Mouse (Mus musculus): ENCODE data around the gene Frrs1. TPM values are rescaled to one million over a fixed set of nuclear protein-coding genes. Genes with fewer than 3 reads are reported as not detected.

Gene Frrs1
- polyA plus RNA-seq, 1 experiment from 2014 or later, result 22.5 TPM

DNA sequence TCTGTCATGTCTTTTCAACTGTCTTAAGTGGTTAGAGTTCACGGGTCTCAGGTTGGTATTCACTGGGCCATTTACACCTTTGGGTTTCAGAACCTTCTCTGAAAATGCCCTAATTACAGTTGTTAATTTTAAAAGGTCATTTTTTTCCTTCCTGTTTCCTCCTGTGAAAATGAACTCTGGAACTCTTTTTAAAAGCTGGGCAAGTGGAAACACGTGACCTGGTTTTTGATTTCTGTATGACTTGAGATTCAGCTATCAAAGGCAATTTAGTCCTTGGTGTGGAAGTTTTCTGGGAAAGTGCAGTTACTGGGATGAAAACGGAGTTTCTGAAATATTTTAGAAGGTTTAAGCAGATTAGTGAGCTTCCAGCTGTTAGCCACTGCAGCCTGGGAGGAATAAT, 11.1 kb downstream of the Frrs1 start:
- Histone ChIP-seq H3K4me3 (no peak overlapping the region), H3K9ac (no peak overlapping the region), H3K9me3 (replicated peaks) (no peaks in the 10 kb centered on the region), H3K4me1 (replicated peaks) (no peaks in the 10 kb centered on the region; the same call in 1 of the 2 replicates), H3K4me2 (no peak overlapping the region), H3K36me3 (peaks cover 12% of the 10 kb centered on the region; the same call in 1 of the 2 replicates), H3K27ac (ENCODE audit: poor library complexity, severe bottlenecking) (no peak overlapping the region), H3K27me3 (replicated peaks) (no peaks in the 10 kb centered on the region)
- 71% methylated on average over 3 of the region's 3 CpGs for WGBS
- ATAC-seq (ENCODE audit: insufficient number of reproducible peaks, low FRiP score), result no peak

DNA sequence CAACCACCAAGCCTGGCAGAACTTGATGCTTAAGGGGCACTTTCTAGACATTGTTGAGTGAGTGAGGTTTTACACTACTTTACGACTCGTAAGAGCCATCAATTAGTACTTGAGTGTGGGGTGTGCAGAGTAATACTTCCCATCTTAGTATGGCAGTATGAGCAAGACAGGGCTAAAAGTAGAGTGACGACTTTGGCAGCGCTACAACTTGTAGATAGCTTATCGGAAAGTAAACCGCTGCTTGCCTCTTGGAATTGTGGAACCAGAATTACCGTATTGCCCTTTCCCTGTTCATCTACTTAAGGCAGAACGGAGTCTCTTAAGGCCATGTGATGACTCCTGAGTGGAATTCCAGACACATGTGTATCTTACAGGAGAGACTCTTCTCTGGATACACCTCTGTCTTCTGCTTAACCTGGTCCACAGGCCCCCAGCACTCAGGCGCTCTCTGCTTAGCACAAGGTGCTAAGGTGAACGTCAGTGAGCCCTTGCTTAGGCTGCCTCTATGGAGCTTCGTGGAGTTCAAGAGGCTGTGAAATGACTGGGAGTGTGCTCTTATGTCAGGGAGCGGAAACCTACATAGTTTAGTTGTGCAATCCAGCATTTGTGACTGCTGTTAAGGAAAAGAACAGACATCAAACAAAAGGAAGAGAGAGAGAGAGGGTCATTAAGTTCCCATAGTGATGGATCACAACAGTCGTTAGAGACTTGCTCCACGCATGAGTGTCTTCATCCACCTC, 23.1 kb downstream of the Frrs1 start:
- Histone ChIP-seq H3K4me2 (no peak overlapping the region), H3K9ac (no peak overlapping the region), H3K27ac (ENCODE audit: poor library complexity, severe bottlenecking) (no peak overlapping the region), H3K9me3 (replicated peaks) (no peaks in the 10 kb centered on the region), H3K4me3 (no peak overlapping the region), H3K27me3 (replicated peaks) (no peaks in the 10 kb centered on the region), H3K4me1 (replicated peaks) (no peaks in the 10 kb centered on the region; the same call in 1 of the 2 replicates), H3K36me3 (peaks cover 58% of the 10 kb centered on the region)
- no peak for ATAC-seq (ENCODE audit: insufficient number of reproducible peaks, low FRiP score)
- 69% methylated on average over 14 of the region's 14 CpGs for WGBS

DNA sequence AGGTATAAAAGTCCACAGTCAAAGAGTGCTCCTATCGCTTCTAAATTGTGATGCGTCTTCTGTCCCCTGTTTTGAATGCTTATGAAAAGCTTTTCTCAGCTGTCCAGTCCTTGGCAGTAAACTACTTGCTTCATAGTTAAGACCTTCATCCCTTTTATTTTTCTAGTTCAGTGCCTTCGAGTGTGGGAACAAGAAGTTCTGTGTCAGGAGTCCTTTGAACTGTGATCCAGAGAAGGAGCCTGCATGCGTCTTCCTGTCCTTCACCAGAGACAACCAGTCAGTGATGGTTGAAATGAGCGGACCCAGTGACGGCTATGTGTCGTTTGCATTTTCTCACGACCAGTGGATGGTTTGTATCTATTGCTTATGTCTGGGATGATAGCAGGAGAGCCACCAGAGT, 25.7 kb downstream of the Frrs1 start:
- no peaks in the 10 kb centered on the region for H3K9me3 ChIP-seq (replicated peaks)
- no peaks in the 10 kb centered on the region for H3K27me3 ChIP-seq (replicated peaks)
- H3K9ac ChIP-seq, result no peak overlapping the region
- no peak for ATAC-seq (ENCODE audit: insufficient number of reproducible peaks, low FRiP score)
- no peak overlapping the region for H3K4me2 ChIP-seq
- no peaks in the 10 kb centered on the region; the same call in 1 of the 2 replicates for H3K4me1 ChIP-seq (replicated peaks)
- 87% methylated on average over 8 of the region's 8 CpGs for WGBS
- no peak overlapping the region for H3K4me3 ChIP-seq
- H3K36me3 ChIP-seq, result peaks cover 61% of the 10 kb centered on the region
- no peak overlapping the region for H3K27ac ChIP-seq (ENCODE audit: poor library complexity, severe bottlenecking)

DNA sequence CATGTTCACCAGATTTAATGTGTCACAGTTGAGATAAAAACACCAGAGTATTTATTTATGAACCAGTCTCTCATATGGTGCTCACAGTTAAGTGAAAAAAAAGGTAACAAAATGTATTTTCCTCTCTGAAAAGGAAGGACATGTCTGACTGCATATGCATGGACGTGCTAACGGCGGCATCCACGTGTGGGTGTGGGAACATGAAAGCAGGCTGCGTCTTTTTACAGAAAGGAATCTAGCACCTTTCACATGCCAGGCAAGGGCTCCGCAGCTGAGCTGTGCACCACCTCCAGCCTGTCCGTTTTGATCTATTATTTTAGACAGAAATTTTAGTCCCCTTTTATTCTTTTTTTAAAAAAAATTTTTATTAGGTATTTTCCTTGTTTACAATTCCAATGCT, 30.1 kb downstream of the Frrs1 start:
- no peak overlapping the region for H3K9ac ChIP-seq
- WGBS, result 78% methylated on average over 7 of the region's 7 CpGs
- peaks cover 42% of the 10 kb centered on the region for H3K36me3 ChIP-seq
- H3K9me3 ChIP-seq (replicated peaks), result no peaks in the 10 kb centered on the region
- no peaks in the 10 kb centered on the region for H3K4me1 ChIP-seq (replicated peaks)
- ATAC-seq (ENCODE audit: insufficient number of reproducible peaks, low FRiP score), result no peak
- no peak overlapping the region for H3K27ac ChIP-seq (ENCODE audit: poor library complexity, severe bottlenecking)
- H3K4me3 ChIP-seq, result no peak overlapping the region
- H3K4me2 ChIP-seq, result no peak overlapping the region
- no peaks in the 10 kb centered on the region for H3K27me3 ChIP-seq (replicated peaks)

DNA sequence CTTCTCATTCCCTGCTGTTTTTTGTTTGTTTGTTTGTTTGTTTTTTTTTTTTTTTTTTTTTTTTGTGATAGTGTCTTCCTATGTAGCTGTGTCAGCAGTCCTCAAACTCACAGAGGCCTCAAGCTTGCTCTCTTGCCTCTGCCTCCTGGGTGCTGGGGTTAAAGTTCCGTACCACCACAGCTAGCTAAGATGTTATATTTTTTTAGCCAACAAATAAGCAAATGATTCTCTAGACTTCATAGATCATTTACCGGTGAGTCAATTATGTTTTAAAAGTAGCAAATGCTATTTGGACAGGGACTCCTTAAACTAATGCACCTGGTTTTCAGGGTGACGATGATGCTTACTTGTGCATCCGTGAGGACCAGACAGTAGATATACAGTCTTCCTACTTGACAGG, 31.3 kb downstream of the Frrs1 start:
- Histone ChIP-seq H3K4me1 (replicated peaks) (no peaks in the 10 kb centered on the region), H3K36me3 (peaks cover 33% of the 10 kb centered on the region), H3K9ac (no peak overlapping the region), H3K27me3 (replicated peaks) (no peaks in the 10 kb centered on the region), H3K27ac (ENCODE audit: poor library complexity, severe bottlenecking) (no peak overlapping the region), H3K4me3 (no peak overlapping the region), H3K4me2 (no peak overlapping the region), H3K9me3 (replicated peaks) (no peaks in the 10 kb centered on the region)
- no peak for ATAC-seq (ENCODE audit: insufficient number of reproducible peaks, low FRiP score)
- WGBS, result 94% methylated on average over 4 of the region's 4 CpGs

DNA sequence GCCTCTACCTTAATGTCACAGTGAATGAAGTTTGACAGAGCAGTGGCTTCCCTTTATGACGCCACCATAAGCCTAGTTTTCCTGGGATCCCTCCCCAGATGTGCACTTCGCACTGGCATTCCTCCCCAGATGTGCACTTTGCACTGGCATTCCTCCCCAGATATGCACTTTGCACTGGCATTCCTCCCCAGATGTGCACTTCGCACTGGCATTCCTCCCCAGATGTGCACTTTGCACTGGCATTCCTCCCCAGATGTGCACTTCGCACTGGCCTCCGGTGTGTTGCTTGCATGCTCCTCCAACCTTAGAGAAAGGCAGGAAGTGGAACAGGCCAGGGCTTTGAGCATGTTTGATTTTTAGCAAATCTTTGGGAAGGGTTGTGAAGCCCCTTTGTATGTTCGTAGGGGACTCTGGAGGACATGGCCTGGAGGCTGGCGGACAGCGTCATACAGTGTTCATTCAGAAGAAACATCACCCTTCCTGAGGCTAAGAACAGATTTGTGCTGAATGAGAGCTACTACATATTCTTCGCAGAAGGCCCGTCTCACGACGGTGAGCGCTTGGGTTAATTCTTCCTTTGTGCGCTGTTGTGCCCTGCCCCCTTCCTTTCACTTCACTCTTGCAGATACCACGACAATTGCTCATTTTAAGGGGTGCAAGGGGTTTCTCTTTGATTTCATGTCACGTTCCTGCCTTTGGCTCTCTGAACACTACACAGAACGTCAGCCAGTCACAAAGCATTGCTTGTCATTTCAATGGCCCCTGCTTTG, 32.4 kb downstream of the Frrs1 start:
- H3K4me2 ChIP-seq, result no peak overlapping the region

DNA sequence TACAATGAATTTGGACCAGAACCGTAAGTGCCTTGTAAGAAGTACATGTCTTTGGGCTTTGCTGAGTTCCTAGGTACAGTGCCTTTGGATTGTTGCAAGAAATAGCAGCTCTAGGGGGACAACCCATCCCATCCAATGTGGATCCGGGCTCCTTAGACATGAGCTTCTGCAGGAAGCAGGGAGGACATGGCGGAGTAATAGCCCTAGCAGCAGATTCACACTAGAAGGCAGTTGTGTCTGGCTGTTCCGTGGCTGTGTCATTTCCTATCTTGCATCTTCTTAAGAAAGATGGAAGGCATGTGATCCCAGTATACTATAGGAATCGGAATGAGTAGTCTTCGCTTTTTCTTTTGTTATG, 32.9 kb downstream of the Frrs1 start:
- Histone ChIP-seq H3K4me3 (no peak overlapping the region), H3K36me3 (peaks cover 31% of the 10 kb centered on the region), H3K9ac (no peak overlapping the region), H3K27ac (ENCODE audit: poor library complexity, severe bottlenecking) (no peak overlapping the region), H3K27me3 (replicated peaks) (no peaks in the 10 kb centered on the region), H3K4me1 (replicated peaks) (no peaks in the 10 kb centered on the region), H3K9me3 (replicated peaks) (no peaks in the 10 kb centered on the region), H3K4me2 (no peak overlapping the region)
- ATAC-seq (ENCODE audit: insufficient number of reproducible peaks, low FRiP score), result no peak
- 92% methylated on average over 6 of the region's 6 CpGs for WGBS

More for the DNA sequence above, 32.4 kb downstream of the Frrs1 start:
- no peak overlapping the region for H3K27ac ChIP-seq (ENCODE audit: poor library complexity, severe bottlenecking)
- ATAC-seq (ENCODE audit: insufficient number of reproducible peaks, low FRiP score), result no peak
- H3K4me1 ChIP-seq (replicated peaks), result no peaks in the 10 kb centered on the region
- WGBS, result 88% methylated on average over 17 of the region's 17 CpGs
- H3K4me3 ChIP-seq, result no peak overlapping the region
- H3K9ac ChIP-seq, result no peak overlapping the region
- H3K36me3 ChIP-seq, result peaks cover 25% of the 10 kb centered on the region
- no peaks in the 10 kb centered on the region for H3K27me3 ChIP-seq (replicated peaks)
- no peaks in the 10 kb centered on the region for H3K9me3 ChIP-seq (replicated peaks)

DNA sequence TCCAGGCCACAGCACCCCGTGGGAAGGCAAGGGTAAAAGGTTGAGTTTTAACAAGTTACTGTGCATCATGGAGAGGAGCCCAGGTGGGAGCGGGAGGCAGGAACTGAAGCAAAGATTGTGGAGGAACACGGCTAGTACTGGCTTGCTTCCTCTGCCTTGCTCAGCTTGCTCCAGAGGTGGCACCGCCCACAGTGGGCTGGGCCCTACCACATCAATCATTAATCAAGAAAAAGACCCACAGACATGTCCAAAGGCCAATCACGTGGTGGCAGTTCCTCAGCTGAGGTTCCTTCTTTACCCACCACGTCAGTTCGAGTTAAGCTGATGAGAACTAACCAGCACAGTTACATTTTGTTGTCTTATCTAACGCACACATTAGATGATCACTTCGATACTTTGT, 33.6 kb downstream of the Frrs1 start:
- H3K27ac ChIP-seq (ENCODE audit: poor library complexity, severe bottlenecking), result no peak overlapping the region
- no peak overlapping the region for H3K4me2 ChIP-seq
- H3K4me3 ChIP-seq, result no peak overlapping the region
- no peaks in the 10 kb centered on the region for H3K9me3 ChIP-seq (replicated peaks)
- H3K36me3 ChIP-seq, result peaks cover 35% of the 10 kb centered on the region
- WGBS, result 80% methylated on average over 9 of the region's 9 CpGs
- H3K27me3 ChIP-seq (replicated peaks), result no peaks in the 10 kb centered on the region
- H3K4me1 ChIP-seq (replicated peaks), result no peaks in the 10 kb centered on the region
- no peak overlapping the region for H3K9ac ChIP-seq
- ATAC-seq (ENCODE audit: insufficient number of reproducible peaks, low FRiP score), result no peak

DNA sequence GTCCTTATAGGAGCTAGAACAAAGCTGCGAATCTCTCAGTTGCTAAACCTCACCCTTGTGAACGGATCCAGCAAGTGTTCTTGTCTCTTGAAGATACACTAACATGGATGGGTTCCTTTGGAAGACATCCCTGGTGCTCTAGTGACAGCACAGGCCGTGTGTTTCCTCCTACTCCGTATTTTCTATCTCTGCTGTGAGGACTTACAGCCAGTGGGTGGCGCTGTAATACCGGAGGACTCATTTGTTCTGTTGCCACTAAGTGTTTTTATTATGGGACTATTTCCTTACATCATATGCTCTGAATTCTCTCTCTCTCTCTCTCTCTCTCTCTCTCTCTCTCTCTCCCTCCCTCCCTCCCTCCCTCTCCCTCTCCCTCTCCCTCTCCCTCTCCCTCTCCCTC, 44.9 kb downstream of the Frrs1 start:
- 32% methylated on average over 6 of the region's 6 CpGs for WGBS
- Histone ChIP-seq H3K4me1 (replicated peaks) (no peaks in the 10 kb centered on the region), H3K4me3 (no peak overlapping the region), H3K27ac (ENCODE audit: poor library complexity, severe bottlenecking) (no peak overlapping the region), H3K27me3 (replicated peaks) (no peaks in the 10 kb centered on the region), H3K4me2 (no peak overlapping the region), H3K9ac (no peak overlapping the region), H3K9me3 (replicated peaks) (no peaks in the 10 kb centered on the region), H3K36me3 (peaks cover 22% of the 10 kb centered on the region)
- ATAC-seq (ENCODE audit: insufficient number of reproducible peaks, low FRiP score), result no peak

DNA sequence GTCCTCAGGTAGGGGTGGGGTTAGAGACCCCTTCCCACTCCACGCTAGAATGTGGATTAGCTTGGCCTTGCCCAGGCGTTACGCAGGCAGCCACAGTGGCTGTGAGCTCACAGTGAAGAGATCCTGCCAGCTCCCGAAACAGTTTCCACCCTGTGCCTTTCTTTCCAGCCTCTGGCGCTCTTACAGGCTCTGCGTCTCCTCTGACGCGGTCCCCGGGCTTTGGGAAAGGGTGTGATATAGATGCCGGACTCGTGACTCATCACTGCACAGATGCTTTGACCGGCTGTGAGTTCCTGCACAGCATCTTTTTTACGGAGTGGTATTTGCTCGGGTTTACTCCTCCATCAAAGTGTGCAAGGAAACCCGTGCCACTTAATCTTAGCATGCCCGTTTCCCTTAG, 46.6 kb downstream of the Frrs1 start:
- no peak overlapping the region for H3K9ac ChIP-seq
- H3K27me3 ChIP-seq (replicated peaks), result no peaks in the 10 kb centered on the region
- 77% methylated on average over 16 of the region's 16 CpGs for WGBS
- no peak overlapping the region for H3K27ac ChIP-seq (ENCODE audit: poor library complexity, severe bottlenecking)
- H3K4me2 ChIP-seq, result no peak overlapping the region
- peaks cover 14% of the 10 kb centered on the region for H3K36me3 ChIP-seq
- H3K4me1 ChIP-seq (replicated peaks), result no peaks in the 10 kb centered on the region
- H3K9me3 ChIP-seq (replicated peaks), result no peaks in the 10 kb centered on the region
- ATAC-seq (ENCODE audit: insufficient number of reproducible peaks, low FRiP score), result 0 out of 2 replicates have a peak, but pooled peaks have one; percentile 45
- no peak overlapping the region for H3K4me3 ChIP-seq

DNA sequence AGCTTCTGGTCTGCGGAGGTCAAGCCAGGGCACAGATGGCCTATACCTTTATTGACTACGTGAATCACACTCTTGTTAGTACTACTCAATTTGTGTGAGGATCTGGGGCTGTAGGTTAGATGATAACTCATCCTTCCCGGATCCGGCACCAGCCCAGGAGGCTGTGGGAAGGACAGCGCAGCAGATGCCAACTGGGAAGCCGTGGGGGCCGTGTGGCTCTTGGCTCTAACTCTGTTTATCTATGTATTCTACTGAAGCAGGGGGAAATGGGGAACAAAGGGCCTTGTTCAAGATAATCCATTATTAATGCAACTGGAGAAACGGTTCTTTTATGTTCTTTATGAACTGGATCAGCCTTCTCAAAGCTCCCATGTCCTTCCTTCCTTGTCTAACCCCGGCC, 47.3 kb downstream of the Frrs1 start:
- no peak for ATAC-seq (ENCODE audit: insufficient number of reproducible peaks, low FRiP score)
- Histone ChIP-seq H3K9me3 (replicated peaks) (no peaks in the 10 kb centered on the region), H3K27ac (ENCODE audit: poor library complexity, severe bottlenecking) (no peak overlapping the region), H3K36me3 (peaks cover 14% of the 10 kb centered on the region), H3K9ac (no peak overlapping the region), H3K4me2 (no peak overlapping the region), H3K4me1 (replicated peaks) (no peaks in the 10 kb centered on the region), H3K4me3 (no peak overlapping the region), H3K27me3 (replicated peaks) (no peaks in the 10 kb centered on the region)
- WGBS, result 76% methylated on average over 9 of the region's 9 CpGs
